Comparison of ENCODE assay signal across 9 mouse cellular contexts in the genomic region with DNA sequence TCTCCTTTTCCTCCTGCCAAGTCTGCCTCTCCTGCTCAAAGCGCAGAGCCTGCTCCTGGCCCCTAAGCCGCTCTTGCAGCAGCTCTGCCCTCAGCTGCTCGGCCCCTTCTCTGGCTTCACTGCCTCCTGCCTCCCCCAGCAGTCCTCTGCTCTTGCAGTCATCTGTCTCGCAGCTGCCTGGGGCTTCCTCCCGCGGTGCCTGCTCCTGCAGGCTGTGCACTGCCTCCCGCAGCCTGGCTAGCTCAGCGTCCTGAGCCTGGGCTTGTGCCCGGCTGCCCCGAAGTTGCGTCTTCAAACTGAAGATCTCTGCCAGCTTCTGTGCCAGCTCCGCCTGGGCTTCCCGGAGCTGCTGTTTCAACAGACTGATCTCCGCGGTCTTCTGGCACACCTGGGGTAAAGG. TPM values are rescaled to one million over a fixed set of nuclear protein-coding genes. Genes with fewer than 3 reads are reported as not detected.
DNase-seq lines count a peak whose midpoint lies in the region; ATAC-seq and TF ChIP-seq lines count a peak whose summit lies in the region.
"Had no signal": no experiment of that assay in that cellular context is flagged by ENCODE, and none has a peak within 500 bp of the region (broad histone marks: within the 10 kb centered on the region; RNA-seq: fewer than 3 reads in every experiment).

No protein-coding gene starts in this region.

- ATAC-seq in hindbrain, embryonic 12.5 days (ENCODE audit: low FRiP score): no peak
- no peak for ATAC-seq in hindbrain, embryonic 11.5 days (ENCODE audit: low FRiP score)
- ATAC-seq in limb, embryonic 15.5 days (ENCODE audit: insufficient number of reproducible peaks, low FRiP score, low TSS enrichment, low read depth): no peak
- ATAC-seq in midbrain, embryonic 11.5 days (ENCODE audit: low FRiP score): no peak
- ATAC-seq: forebrain, embryonic 14.5 days had no signal

- H3K9me3 ChIP-seq in hindbrain, embryonic 12.5 days (replicated peaks): no peaks in the 10 kb centered on the region
- H3K9me3 ChIP-seq in hindbrain, embryonic 11.5 days (ENCODE audit: control insufficient read depth, low read length): no peaks in the 10 kb centered on the region
- H3K9me3 ChIP-seq in ES-Bruce4 (replicated peaks; ENCODE audit: control insufficient read depth, insufficient read depth, low read length, poor library complexity, severe bottlenecking): no peaks in the 10 kb centered on the region
- no peaks in the 10 kb centered on the region for H3K9me3 ChIP-seq in limb, embryonic 15.5 days
- no peaks in the 10 kb centered on the region for H3K9me3 ChIP-seq in midbrain, embryonic 11.5 days (ENCODE audit: control insufficient read depth, low read length)

- no peak for TF ChIP-seq EP300 in ES-Bruce4 (IDR thresholded peaks at IDR 0.05; ENCODE audit: insufficient read depth, low read depth, low read length)

- DNase-seq in hindbrain, embryonic 11.5 days (ENCODE audit: low spot score): no peak
- DNase-seq in cerebellum, adult 9-10 months: peak; percentile 60
- no peak for DNase-seq in right cerebral cortex, adult 2 months (ENCODE audit: low spot score in 2 of 2)
- DNase-seq in layer of hippocampus, adult 8-10 months (ENCODE audit: low spot score in 2 of 2): no peak
- no peak for DNase-seq in midbrain, embryonic 11.5 days (ENCODE audit: low spot score, missing footprints)

- no peak overlapping the region for H3K4me3 ChIP-seq in hindbrain, embryonic 12.5 days
- H3K4me3 ChIP-seq in hindbrain, embryonic 11.5 days (ENCODE audit: low read depth, low read length): no peak overlapping the region
- peak overlapping the region; percentile 36 for H3K4me3 ChIP-seq in ES-Bruce4 (ENCODE audit: low read depth, low read length)
- no peak overlapping the region for H3K4me3 ChIP-seq in limb, embryonic 15.5 days
- H3K4me3 ChIP-seq in midbrain, embryonic 11.5 days (ENCODE audit: low read depth, low read length): no peak overlapping the region

- no peak overlapping the region for H3K27ac ChIP-seq in hindbrain, embryonic 12.5 days
- H3K27ac ChIP-seq in hindbrain, embryonic 11.5 days (ENCODE audit: low read depth, low read length): no peak overlapping the region
- peak overlapping the region; percentile 2 for H3K27ac ChIP-seq in ES-Bruce4 (ENCODE audit: insufficient read depth, low read length)
- peak overlapping the region; percentile 64 for H3K27ac ChIP-seq in limb, embryonic 15.5 days
- H3K27ac ChIP-seq in midbrain, embryonic 11.5 days (ENCODE audit: low read depth, low read length): no peak overlapping the region

- TF ChIP-seq POLR2A in ES-Bruce4 (IDR thresholded peaks at IDR 0.05; ENCODE audit: insufficient read depth, low read length): no peak

- no peak for TF ChIP-seq CTCF in ES-Bruce4 (IDR thresholded peaks at IDR 0.05; ENCODE audit: low read depth, low read length)

- no peak overlapping the region for H3K9ac ChIP-seq in hindbrain, embryonic 12.5 days
- H3K9ac ChIP-seq in hindbrain, embryonic 11.5 days (ENCODE audit: low read depth, low read length): no peak overlapping the region
- H3K9ac ChIP-seq in ES-Bruce4 (ENCODE audit: low read depth, poor library complexity, severe bottlenecking): peak overlapping the region; percentile 48
- no peak overlapping the region for H3K9ac ChIP-seq in limb, embryonic 15.5 days
- no peak overlapping the region for H3K9ac ChIP-seq in midbrain, embryonic 11.5 days (ENCODE audit: low read length)

- H3K4me1 ChIP-seq in hindbrain, embryonic 12.5 days: peaks cover 14% of the 10 kb centered on the region
- peaks cover 4% of the 10 kb centered on the region; the same call in 1 of the 2 replicates for H3K4me1 ChIP-seq in hindbrain, embryonic 11.5 days (replicated peaks; ENCODE audit: control insufficient read depth, insufficient read depth, low read length)
- H3K4me1 ChIP-seq in ES-Bruce4 (ENCODE audit: control insufficient read depth, insufficient read depth, low read length): peaks cover 11% of the 10 kb centered on the region
- H3K4me1 ChIP-seq in limb, embryonic 15.5 days: peaks cover 46% of the 10 kb centered on the region
- peaks cover 12% of the 10 kb centered on the region for H3K4me1 ChIP-seq in midbrain, embryonic 11.5 days (ENCODE audit: control insufficient read depth, insufficient read depth, low read length)

- H3K36me3 ChIP-seq in hindbrain, embryonic 12.5 days: no peaks in the 10 kb centered on the region
- H3K36me3 ChIP-seq in hindbrain, embryonic 11.5 days (ENCODE audit: control insufficient read depth, insufficient read depth, low read length): no peaks in the 10 kb centered on the region
- peaks cover 25% of the 10 kb centered on the region for H3K36me3 ChIP-seq in ES-Bruce4 (ENCODE audit: control insufficient read depth, insufficient read depth, low read length, poor library complexity, severe bottlenecking)
- H3K36me3 ChIP-seq in limb, embryonic 15.5 days: peaks cover 29% of the 10 kb centered on the region
- no peaks in the 10 kb centered on the region for H3K36me3 ChIP-seq in midbrain, embryonic 11.5 days (ENCODE audit: control insufficient read depth, insufficient read depth, low read length)

- 0 out of 2 replicates have a peak, but pooled peaks cover 3% of the 10 kb centered on the region for H3K27me3 ChIP-seq in hindbrain, embryonic 12.5 days
- no peaks in the 10 kb centered on the region for H3K27me3 ChIP-seq in hindbrain, embryonic 11.5 days (ENCODE audit: control insufficient read depth, insufficient read depth, low read length)
- no peaks in the 10 kb centered on the region for H3K27me3 ChIP-seq in ES-Bruce4 (ENCODE audit: control insufficient read depth, insufficient read depth, low read length, poor library complexity, severe bottlenecking)
- H3K27me3 ChIP-seq in limb, embryonic 15.5 days: no peaks in the 10 kb centered on the region
- no peaks in the 10 kb centered on the region for H3K27me3 ChIP-seq in midbrain, embryonic 11.5 days (ENCODE audit: control insufficient read depth, insufficient read depth, low read length)

- 55% methylated on average over 15 of the region's 15 CpGs for WGBS in hindbrain, embryonic 12.5 days
- 52% methylated on average over 15 of the region's 15 CpGs for WGBS in hindbrain, embryonic 11.5 days
- WGBS in limb, embryonic 15.5 days: 47% methylated on average over 15 of the region's 15 CpGs
- 60% methylated on average over 15 of the region's 15 CpGs for WGBS in midbrain, embryonic 11.5 days

- H3K4me2 ChIP-seq in hindbrain, embryonic 12.5 days (replicated peaks): peak overlapping the region; percentile 13; the same call in 1 of the 2 replicates
- no peak overlapping the region for H3K4me2 ChIP-seq in hindbrain, embryonic 11.5 days (replicated peaks; ENCODE audit: low read depth, low read length)
- no peak overlapping the region for H3K4me2 ChIP-seq in limb, embryonic 15.5 days
- no peak overlapping the region for H3K4me2 ChIP-seq in midbrain, embryonic 11.5 days

RNA-seq across cellular contexts. Expression of gene N4bp3, which starts 6.9 kb away (rescaled TPM):
- 12.4 and 14.9 TPM in 2 replicates for polyA plus RNA-seq in hindbrain, embryonic 12.5 days (2016; fragmentation: Nextera tagmentation; extraction: Ambion mirVana)
- polyA plus RNA-seq in hindbrain, embryonic 11.5 days (2014; fragmentation: Nextera tagmentation; extraction: Ambion mirVana): 6.6 and 6.9 TPM in 2 replicates
- 18.5 and 19.9 TPM in 2 replicates for polyA plus RNA-seq in ES-Bruce4 (2011; ENCODE audit: insufficient read depth, insufficient read length, low read depth, missing spikeins)
- polyA plus RNA-seq in limb, embryonic 15.5 days (2015; fragmentation: Nextera tagmentation; extraction: Ambion mirVana): 35.7 and 44.4 TPM in 2 replicates
- 10 to 100 TPM; 15.0 to 18.9 (median 15.7) TPM for total RNA-seq in layer of hippocampus, adult 8-10 months (2022)
- 6.3 and 9.2 TPM in 2 replicates for polyA plus RNA-seq in midbrain, embryonic 11.5 days (2014; fragmentation: Nextera tagmentation; extraction: Ambion mirVana)

RNA-seq across cellular contexts. Expression of gene D930048N14Rik, which starts 7.0 kb away (rescaled TPM):
- polyA plus RNA-seq in hindbrain, embryonic 12.5 days (2016; fragmentation: Nextera tagmentation; extraction: Ambion mirVana): 0.87 and 0.98 TPM in 2 replicates
- 0.73 and 1.2 TPM in 2 replicates for polyA plus RNA-seq in hindbrain, embryonic 11.5 days (2014; fragmentation: Nextera tagmentation; extraction: Ambion mirVana)
- 10.1 and 10.6 TPM in 2 replicates for polyA plus RNA-seq in ES-Bruce4 (2011; ENCODE audit: insufficient read depth, insufficient read length, low read depth, missing spikeins)
- polyA plus RNA-seq in limb, embryonic 15.5 days (2015; fragmentation: Nextera tagmentation; extraction: Ambion mirVana): 4.2 and 4.9 TPM in 2 replicates
- 1 to 10 TPM; 1.3 to 2.5 (median 2.0) TPM for total RNA-seq in layer of hippocampus, adult 8-10 months (2022)
- polyA plus RNA-seq in midbrain, embryonic 11.5 days (2014; fragmentation: Nextera tagmentation; extraction: Ambion mirVana): 0.18 and 0.52 TPM in 2 replicates

RNA-seq across cellular contexts. Expression of gene Rmnd5b, which starts 8.1 kb away (rescaled TPM):
- 50.9 and 53.9 TPM in 2 replicates for polyA plus RNA-seq in hindbrain, embryonic 12.5 days (2016; fragmentation: Nextera tagmentation; extraction: Ambion mirVana)
- 42.5 and 43.7 TPM in 2 replicates for polyA plus RNA-seq in hindbrain, embryonic 11.5 days (2014; fragmentation: Nextera tagmentation; extraction: Ambion mirVana)
- polyA plus RNA-seq in ES-Bruce4 (2011; ENCODE audit: insufficient read depth, insufficient read length, low read depth, missing spikeins): 17.9 and 20.2 TPM in 2 replicates
- 53.2 and 59.8 TPM in 2 replicates for polyA plus RNA-seq in limb, embryonic 15.5 days (2015; fragmentation: Nextera tagmentation; extraction: Ambion mirVana)
- total RNA-seq in layer of hippocampus, adult 8-10 months (2022): 10 to 100 TPM; 52.4 to 58.6 (median 55.4) TPM
- 40.4 and 41.5 TPM in 2 replicates for polyA plus RNA-seq in midbrain, embryonic 11.5 days (2014; fragmentation: Nextera tagmentation; extraction: Ambion mirVana)

RNA-seq across cellular contexts. Expression of gene Nhp2, which starts 24.2 kb away (rescaled TPM):
- polyA plus RNA-seq in hindbrain, embryonic 12.5 days (2016; fragmentation: Nextera tagmentation; extraction: Ambion mirVana): 101 and 103 TPM in 2 replicates
- 154 and 156 TPM in 2 replicates for polyA plus RNA-seq in hindbrain, embryonic 11.5 days (2014; fragmentation: Nextera tagmentation; extraction: Ambion mirVana)
- polyA plus RNA-seq in ES-Bruce4 (2011; ENCODE audit: insufficient read depth, insufficient read length, low read depth, missing spikeins): 202 and 205 TPM in 2 replicates
- 147 and 149 TPM in 2 replicates for polyA plus RNA-seq in limb, embryonic 15.5 days (2015; fragmentation: Nextera tagmentation; extraction: Ambion mirVana)
- 10 to 100 TPM; 31.8 to 48.9 (median 42.3) TPM for total RNA-seq in layer of hippocampus, adult 8-10 months (2022)
- 152 and 167 TPM in 2 replicates for polyA plus RNA-seq in midbrain, embryonic 11.5 days (2014; fragmentation: Nextera tagmentation; extraction: Ambion mirVana)

RNA-seq across cellular contexts. Expression of gene Hnrnpab, which starts 37.1 kb away (rescaled TPM):
- 723 and 728 TPM in 2 replicates for polyA plus RNA-seq in hindbrain, embryonic 12.5 days (2016; fragmentation: Nextera tagmentation; extraction: Ambion mirVana)
- 777 and 822 TPM in 2 replicates for polyA plus RNA-seq in hindbrain, embryonic 11.5 days (2014; fragmentation: Nextera tagmentation; extraction: Ambion mirVana)
- 609 and 639 TPM in 2 replicates for polyA plus RNA-seq in ES-Bruce4 (2011; ENCODE audit: insufficient read depth, insufficient read length, low read depth, missing spikeins)
- 267 and 339 TPM in 2 replicates for polyA plus RNA-seq in limb, embryonic 15.5 days (2015; fragmentation: Nextera tagmentation; extraction: Ambion mirVana)
- 100 to 1,000 TPM; 123 to 152 (median 135) TPM for total RNA-seq in layer of hippocampus, adult 8-10 months (2022)
- 802 and 844 TPM in 2 replicates for polyA plus RNA-seq in midbrain, embryonic 11.5 days (2014; fragmentation: Nextera tagmentation; extraction: Ambion mirVana)

Comparison
In these comparisons a context has a peak if more than half of its experiments do, and no peak if none do; other contexts are left out.
1. H3K27ac ChIP-seq: peak in ES-Bruce4 (single experiment) and limb, embryonic 15.5 days (single experiment); none in hindbrain, embryonic 12.5 days (single experiment), hindbrain, embryonic 11.5 days (single experiment) and midbrain, embryonic 11.5 days (single experiment).